Mouse (Mus musculus) bone marrow macrophage, adult 2 months (primary cell): ENCODE data around the gene Tmem98. TPM values are rescaled to one million over a fixed set of nuclear protein-coding genes. Genes with fewer than 3 reads are reported as not detected.

Source experiments
- H3K27ac ChIP-seq: 2 replicates; pipeline ENCODE4 v1.5.1; 2012; ENCODE audit warnings: low read depth, low read length; ENCODE audit not compliant: insufficient read depth
- H3K4me1 ChIP-seq: 2 replicates; pipeline ENCODE4 v1.6.1; 2012; ENCODE audit warnings: low read length; ENCODE audit not compliant: control insufficient read depth, insufficient read depth
- H3K4me3 ChIP-seq: 2 replicates; pipeline ENCODE4 v1.5.1; 2012; ENCODE audit warnings: mild to moderate bottlenecking, low read length, moderate library complexity; ENCODE audit not compliant: insufficient read depth
- CTCF ChIP-seq: IDR thresholded peaks from 2 replicates; pipeline ENCODE4 v1.5.1; 2012; ENCODE audit warnings: low read depth, mild to moderate bottlenecking, low read length, moderate library complexity
- POLR2A ChIP-seq: IDR thresholded peaks from 2 replicates; pipeline ENCODE4 v1.6.1; 2012; ENCODE audit warnings: mild to moderate bottlenecking, low read depth, low read length, borderline replicate concordance
- polyA plus RNA-seq: library from polyadenylated mRNA; stranded (reverse); fragments of >200 nt; gene quantifications from 2 replicates; pipeline ENCODE4 v1.2.4, GENCODE M21; 2012; ENCODE audit not compliant: missing spikeins, insufficient read depth, insufficient read length

Tmem98 gene
- polyA plus RNA-seq, 1 experiment: not detected

- H3K4me1 ChIP-seq: peaks cover 6% of the 10 kb centered on the region
- H3K27ac ChIP-seq: no peak overlapping the region
- H3K4me3 ChIP-seq: no peak overlapping the region
- TF ChIP-seq CTCF (no peak), POLR2A (no peak)
These were observed 34.4 kb upstream of the Tmem98 start for GRCm38 (mm10) chr11:80775535-80775934.

- Histone ChIP-seq H3K4me1 (peaks cover 6% of the 10 kb centered on the region), H3K27ac (no peak overlapping the region), H3K4me3 (no peak overlapping the region)
- TF ChIP-seq POLR2A (no peak), CTCF (no peak)
These were observed 32.3 kb upstream of the Tmem98 start for GRCm38 (mm10) chr11:80777708-80778107.

DNA sequence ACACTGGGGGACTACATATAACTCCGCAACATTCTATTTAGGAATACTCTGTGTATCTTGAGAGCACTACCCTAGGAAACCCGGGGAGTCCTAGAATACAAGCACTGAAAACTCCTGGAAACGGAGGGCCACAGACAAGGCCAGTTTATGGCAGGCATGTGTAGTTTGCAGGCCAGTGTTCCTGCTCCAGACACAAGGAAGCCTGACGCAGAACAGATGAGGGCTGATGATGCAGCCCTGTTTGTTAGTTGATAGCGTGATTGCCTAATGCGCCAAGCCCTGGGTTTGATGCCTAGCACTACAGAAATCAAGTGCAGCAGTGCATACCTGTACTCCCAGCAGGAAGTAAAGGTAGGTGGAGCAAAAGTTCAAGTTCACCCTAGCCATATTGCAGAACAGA is 31.8 kb upstream of the Tmem98 start:
- H3K4me3 ChIP-seq: no peak overlapping the region
- no peak overlapping the region for H3K27ac ChIP-seq
- TF ChIP-seq CTCF (no peak), POLR2A (no peak)
- peaks cover 6% of the 10 kb centered on the region for H3K4me1 ChIP-seq

DNA sequence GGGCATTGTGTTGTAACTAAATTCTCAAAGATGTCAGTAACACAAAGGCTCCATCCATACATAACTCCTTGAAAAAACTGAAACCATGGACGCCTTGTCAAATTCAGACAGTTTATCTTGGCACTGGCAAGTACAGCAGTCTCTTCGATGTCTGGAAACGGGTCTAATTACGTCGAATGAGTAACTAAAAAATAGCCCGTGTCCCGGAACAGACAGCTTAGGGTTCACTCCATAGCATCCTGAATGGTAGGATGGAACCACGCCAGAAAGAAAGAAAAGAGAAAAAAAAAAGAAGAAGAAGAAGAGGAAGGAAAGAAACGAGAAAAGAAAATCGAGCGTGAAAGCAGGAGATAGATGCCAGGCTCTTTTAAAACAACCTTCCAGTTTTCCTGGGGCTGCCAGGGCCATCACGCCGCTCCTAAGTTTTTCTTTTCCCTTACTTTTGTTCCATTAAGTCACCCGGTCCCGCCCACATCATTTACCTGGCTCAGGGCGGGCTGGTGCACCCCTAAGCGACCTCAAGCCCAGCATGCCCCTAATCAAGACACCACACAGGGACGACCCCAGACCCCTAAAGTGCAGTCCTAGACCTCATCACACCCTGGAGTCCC is 31.0 kb upstream of the Tmem98 start:
- Histone ChIP-seq H3K4me3 (peak overlapping the region; percentile 53), H3K27ac (no peak overlapping the region), H3K4me1 (peaks cover 6% of the 10 kb centered on the region)
- no peak for TF ChIP-seq POLR2A
- no peak for TF ChIP-seq CTCF

DNA sequence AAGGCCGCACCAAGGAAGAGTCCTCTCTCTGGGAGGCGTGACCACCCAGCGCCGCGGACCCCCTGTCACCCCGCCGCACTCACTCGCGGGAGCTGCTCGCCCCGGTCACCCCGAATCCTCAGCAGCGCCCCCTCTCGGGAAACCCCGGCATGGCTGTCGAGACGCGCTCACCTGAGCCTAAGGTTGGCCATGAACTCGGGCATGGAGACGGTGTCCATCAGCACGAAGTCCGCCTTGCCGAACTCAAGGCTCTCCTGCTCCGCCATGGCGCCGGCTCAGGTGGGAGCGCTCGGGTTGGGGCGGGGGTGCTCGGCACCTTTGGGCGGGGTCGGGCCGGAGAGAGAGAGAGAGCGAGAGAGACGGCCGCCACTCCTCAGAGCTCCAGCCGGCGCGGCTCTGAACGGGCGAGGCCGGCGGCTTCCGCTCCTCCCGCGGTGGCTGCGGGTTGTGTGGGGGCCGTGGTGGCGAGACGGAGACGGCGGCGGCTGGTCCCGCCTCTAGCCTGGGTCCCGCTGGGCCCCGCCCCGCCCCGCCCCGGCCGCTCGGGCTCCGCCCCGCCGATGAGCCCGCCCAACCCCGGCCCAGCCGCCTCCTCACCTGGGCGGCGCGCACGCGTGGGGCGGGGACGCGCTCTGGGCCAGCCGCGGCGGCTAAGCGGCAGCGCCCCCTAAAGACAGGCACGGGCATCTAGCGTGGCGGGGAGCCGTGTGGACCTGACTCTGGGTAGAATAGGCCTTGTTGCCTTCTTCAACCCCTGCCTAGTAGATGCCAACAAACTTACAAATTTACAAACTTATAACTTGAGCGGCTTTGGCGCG is 30.2 kb upstream of the Tmem98 start, which contains the start of gene Myo1d:
Myo1d (minus strand) TSS at position 499 of the 818 bp plus-strand sequence.
- TF ChIP-seq CTCF (peak; percentile 30), POLR2A (no peak)
- Histone ChIP-seq H3K4me1 (peaks cover 10% of the 10 kb centered on the region), H3K27ac (no peak within 1 kb of the TSS), H3K4me3 (peak within 1 kb of the TSS; percentile 53)

- no peak overlapping the region for H3K27ac ChIP-seq
- TF ChIP-seq POLR2A (no peak), CTCF (no peak)
- peaks cover 16% of the 10 kb centered on the region for H3K4me1 ChIP-seq
- H3K4me3 ChIP-seq: no peak overlapping the region
These were observed 28.4 kb upstream of the Tmem98 start for GRCm38 (mm10) chr11:80781535-80781934.

- TF ChIP-seq CTCF (no peak), POLR2A (no peak)
- H3K4me1 ChIP-seq: peaks cover 16% of the 10 kb centered on the region
- no peak overlapping the region for H3K27ac ChIP-seq
- H3K4me3 ChIP-seq: no peak overlapping the region
These were observed 26.5 kb upstream of the Tmem98 start for GRCm38 (mm10) chr11:80783460-80783859.

GRCm38 (mm10) chr11:80784294-80784743 is 25.7 kb upstream of the Tmem98 start:
- H3K4me3 ChIP-seq: no peak overlapping the region
- H3K4me1 ChIP-seq: peaks cover 14% of the 10 kb centered on the region
- H3K27ac ChIP-seq: no peak overlapping the region; the same call in 1 of the 2 replicates
- TF ChIP-seq POLR2A (no peak), CTCF (no peak)

GRCm38 (mm10) chr11:80785672-80786071 is 24.3 kb upstream of the Tmem98 start:
- Histone ChIP-seq H3K4me1 (peaks cover 10% of the 10 kb centered on the region), H3K27ac (no peak overlapping the region), H3K4me3 (no peak overlapping the region)
- TF ChIP-seq POLR2A (no peak), CTCF (no peak)
